Mouse (Mus musculus) heart, embryonic 10.5 days (tissue): Measurements from ENCODE around the gene Ccdc185. TPM values are rescaled to one million over a fixed set of nuclear protein-coding genes. Genes with fewer than 3 reads are reported as not detected.
A peak's percentile ranks its signal among the peaks of the same experiment; 100 is the strongest.

ENCODE experiments used
- DNase-seq: peaks from one replicate; pipeline ENCODE4 v3.0.0-alpha.2; 2017; ENCODE audit warnings: low spot score
- H3K27ac ChIP-seq: fragments of 300-500 bp; sonication (generic); 2 replicates; pipeline ENCODE4 v1.5.1; 2016; ENCODE audit warnings: mild to moderate bottlenecking
- H3K27me3 ChIP-seq: fragments of 300-500 bp; sonication (generic); 2 replicates; pipeline ENCODE4 v1.6.1; 2016; ENCODE audit warnings: mild to moderate bottlenecking; ENCODE audit not compliant: poor library complexity, insufficient read depth, severe bottlenecking
- H3K36me3 ChIP-seq: fragments of 300-500 bp; sonication (generic); 2 replicates; pipeline ENCODE4 v1.6.1; 2016; ENCODE audit warnings: mild to moderate bottlenecking, moderate library complexity
- H3K4me1 ChIP-seq: fragments of 300-500 bp; sonication (generic); 2 replicates; pipeline ENCODE4 v1.6.1; 2016; ENCODE audit warnings: mild to moderate bottlenecking
- H3K4me3 ChIP-seq: fragments of 300-500 bp; sonication (generic); 2 replicates; pipeline ENCODE4 v1.5.1; 2016; ENCODE audit warnings: mild to moderate bottlenecking, moderate library complexity
- H3K9me3 ChIP-seq: fragments of 300-500 bp; sonication (generic); 2 replicates; pipeline ENCODE4 v1.6.1; 2016; ENCODE audit warnings: mild to moderate bottlenecking, moderate library complexity
- WGBS: fragments of 180-500 bp; shearing (Covaris S2); methylation state at CpG from one replicate; pipeline ENCODE4 v1.1.7; 2016; 5-methylcytosine and 5-hydroxymethylcytosine counted together
- polyA plus RNA-seq: library from polyadenylated mRNA; unstranded; fragments of >200 nt; fragmentation: Nextera tagmentation; extraction: Ambion mirVana; gene quantifications from 2 replicates; pipeline ENCODE4 v1.2.1, GENCODE M21; 2016

Gene Ccdc185
- polyA plus RNA-seq, 1 experiment from 2014 or later = 0.08 TPM

GRCm38 (mm10) chr1:182729002-182729401 is 20.0 kb downstream of the Ccdc185 start:
- DNase-seq = peak; percentile 48
- 72% methylated on average over 9 of the region's 9 CpGs for WGBS
- H3K36me3 ChIP-seq = no peaks in the 10 kb centered on the region
- no peak overlapping the region for H3K27ac ChIP-seq
- H3K9me3 ChIP-seq = no peaks in the 10 kb centered on the region
- peaks cover 7% of the 10 kb centered on the region; the same call in 1 of the 2 replicates for H3K27me3 ChIP-seq
- H3K4me1 ChIP-seq = peaks cover 9% of the 10 kb centered on the region; the same call in 1 of the 2 replicates
- H3K4me3 ChIP-seq = no peak overlapping the region

- Histone ChIP-seq H3K4me3 (no peak overlapping the region), H3K27ac (no peak overlapping the region), H3K27me3 (peaks cover 7% of the 10 kb centered on the region; the same call in 1 of the 2 replicates), H3K36me3 (no peaks in the 10 kb centered on the region), H3K4me1 (peaks cover 9% of the 10 kb centered on the region; the same call in 1 of the 2 replicates), H3K9me3 (no peaks in the 10 kb centered on the region)
- DNase-seq = peak; percentile 4
- WGBS = 58% methylated on average over 12 of the region's 12 CpGs
Observed at GRCm38 (mm10) chr1:182727541-182727940, 21.4 kb downstream of the Ccdc185 start.

GRCm38 (mm10) chr1:182714236-182714935 is 34.6 kb downstream of the Ccdc185 start:
- peak; percentile 64 for DNase-seq
- WGBS = 72% methylated on average over 6 of the region's 6 CpGs
- Histone ChIP-seq H3K4me1 (peaks cover 7% of the 10 kb centered on the region), H3K27ac (no peak overlapping the region), H3K27me3 (no peaks in the 10 kb centered on the region), H3K4me3 (no peak overlapping the region), H3K36me3 (no peaks in the 10 kb centered on the region), H3K9me3 (no peaks in the 10 kb centered on the region)

DNA sequence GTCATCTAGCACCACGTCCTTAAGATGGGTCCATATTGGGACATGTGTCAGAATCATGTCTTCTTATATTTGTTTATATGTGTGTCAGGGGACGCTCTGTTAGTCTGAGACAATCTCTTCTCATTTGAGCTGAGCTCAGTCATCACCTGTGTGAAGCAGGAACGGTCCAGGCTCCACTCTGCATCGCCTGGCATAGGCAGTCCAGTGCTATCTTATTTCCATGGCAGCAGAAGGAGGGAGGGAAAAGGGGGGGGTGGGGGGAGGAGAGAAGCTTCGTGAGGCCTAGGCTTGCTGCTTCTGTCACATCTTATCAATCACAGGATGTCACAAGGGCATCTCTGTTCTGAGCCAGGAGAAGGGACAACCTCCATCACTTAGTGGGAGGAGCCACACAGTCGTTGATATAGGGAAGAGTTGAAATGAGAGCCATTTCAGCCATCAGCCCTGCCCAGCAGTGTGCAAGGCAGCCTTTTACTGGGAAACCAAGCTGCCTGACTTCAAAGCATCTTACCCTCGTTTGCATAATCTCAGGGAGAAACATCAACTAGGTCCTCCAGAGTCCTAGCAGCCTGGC is 37.5 kb downstream of the Ccdc185 start:
- H3K36me3 ChIP-seq = no peaks in the 10 kb centered on the region
- H3K4me1 ChIP-seq = peaks cover 7% of the 10 kb centered on the region
- H3K9me3 ChIP-seq = no peaks in the 10 kb centered on the region
- WGBS = 21% methylated on average over 7 of the region's 7 CpGs
- H3K27me3 ChIP-seq = no peaks in the 10 kb centered on the region
- no peak for DNase-seq
- no peak overlapping the region for H3K27ac ChIP-seq
- no peak overlapping the region for H3K4me3 ChIP-seq

DNA sequence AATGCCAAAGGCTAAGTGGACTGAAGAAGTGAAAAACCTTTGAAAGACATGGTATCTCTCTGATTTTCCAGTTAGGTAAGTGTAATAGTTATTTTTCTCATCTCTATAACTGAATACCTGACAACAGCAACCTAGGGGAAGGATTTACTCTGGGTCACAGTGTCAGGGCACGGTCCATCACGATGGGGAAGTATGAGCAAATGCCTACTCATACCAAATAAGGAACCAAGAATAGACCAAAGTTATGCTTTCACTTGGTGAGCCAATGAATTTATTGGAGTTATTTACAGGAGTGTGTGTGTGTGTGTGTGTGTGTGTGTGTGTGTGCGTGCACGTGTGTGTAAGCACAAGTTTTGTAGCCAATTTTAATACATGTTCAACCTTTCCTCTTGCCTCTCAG is 41.5 kb downstream of the Ccdc185 start:
- Histone ChIP-seq H3K4me3 (no peak overlapping the region), H3K9me3 (no peaks in the 10 kb centered on the region), H3K27ac (no peak overlapping the region), H3K27me3 (no peaks in the 10 kb centered on the region), H3K36me3 (no peaks in the 10 kb centered on the region), H3K4me1 (peaks cover 7% of the 10 kb centered on the region)
- 81% methylated on average over 4 of the region's 4 CpGs for WGBS
- no peak for DNase-seq

DNA sequence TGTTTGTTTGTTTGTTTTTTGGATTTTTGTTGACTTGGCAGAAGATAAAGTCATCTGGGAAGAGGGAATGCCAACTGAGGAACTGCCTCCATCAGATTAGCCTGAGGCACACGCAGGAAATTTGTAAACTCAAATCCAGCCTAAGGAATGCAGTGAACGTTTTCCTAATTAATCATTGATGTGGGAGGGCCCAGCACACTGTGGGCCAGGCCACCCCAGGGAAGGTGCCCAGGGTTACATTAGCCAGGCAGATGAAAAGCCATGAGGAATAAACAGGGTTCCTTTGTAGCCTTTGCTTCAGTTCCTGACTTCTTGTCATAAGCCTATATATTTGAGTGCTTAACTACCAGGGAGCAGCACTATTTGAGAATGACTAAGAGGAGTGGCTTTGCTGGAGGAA is 44.1 kb downstream of the Ccdc185 start:
- H3K27ac ChIP-seq = no peak overlapping the region
- H3K36me3 ChIP-seq = no peaks in the 10 kb centered on the region
- WGBS = 37% methylated on average over 2 of the region's 2 CpGs

GRCm38 (mm10) chr1:182699392-182700347 is 49.3 kb downstream of the Ccdc185 start:
- no peaks in the 10 kb centered on the region for H3K27me3 ChIP-seq
- H3K9me3 ChIP-seq = no peaks in the 10 kb centered on the region
- H3K27ac ChIP-seq = no peak overlapping the region
- WGBS = 60% methylated on average over 9 of the region's 9 CpGs
- DNase-seq = no peak
- H3K4me3 ChIP-seq = no peak overlapping the region
- no peaks in the 10 kb centered on the region for H3K36me3 ChIP-seq
- peaks cover 27% of the 10 kb centered on the region for H3K4me1 ChIP-seq

More for the DNA sequence above, 44.1 kb downstream of the Ccdc185 start:
- no peaks in the 10 kb centered on the region for H3K9me3 ChIP-seq
- H3K4me1 ChIP-seq = peaks cover 16% of the 10 kb centered on the region
- no peak for DNase-seq
- no peak overlapping the region for H3K4me3 ChIP-seq
- H3K27me3 ChIP-seq = no peaks in the 10 kb centered on the region

Other genes with a start within 250 kb of the Ccdc185 start
- 96.0 and 107 TPM in 2 replicates for gene Capn2, start 231.6 kb downstream of the Ccdc185 start, polyA plus RNA-seq
- 0.05 TPM in 1 of 2 replicates, not detected in the other for gene Capn8, start 184.2 kb downstream of the Ccdc185 start, polyA plus RNA-seq
- gene Susd4, start 14.7 kb upstream of the Ccdc185 start, polyA plus RNA-seq = 6.5 and 9.4 TPM in 2 replicates
- gene Tlr5, start 205.6 kb upstream of the Ccdc185 start, polyA plus RNA-seq = 1.8 and 3.3 TPM in 2 replicates